Mouse (Mus musculus): Measurements from ENCODE around the gene Gzmm. TPM values are rescaled to one million over a fixed set of nuclear protein-coding genes. Genes with fewer than 3 reads are reported as not detected.
"Not testable (repeated sequence)": the region's sequence is repeated elsewhere in the genome, so short reads cannot be mapped to it uniquely, and the experiment has no call there.

Gzmm gene
- polyA plus RNA-seq, 1 experiment from 2014 or later: 0.50 TPM

DNA sequence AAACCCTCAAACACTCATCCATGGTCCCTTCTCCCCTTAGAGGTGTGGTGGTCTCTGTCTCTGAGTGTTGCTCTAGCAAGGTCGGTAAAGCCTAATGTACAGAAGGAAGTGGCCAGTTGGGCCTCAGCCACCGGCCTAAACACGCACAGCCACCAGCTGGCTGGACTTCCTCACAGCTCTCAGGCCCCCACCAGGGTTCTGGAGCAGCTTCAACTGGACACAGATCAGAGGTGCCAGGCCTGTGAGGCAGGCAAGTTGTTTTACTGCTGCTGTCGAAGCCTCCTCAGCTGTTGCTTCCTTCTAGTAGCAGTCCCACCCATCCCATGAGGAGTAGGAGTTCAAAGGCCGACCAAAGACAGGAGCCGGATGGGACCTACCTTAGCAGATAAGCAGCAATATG, 9.1 kb downstream of the Gzmm start:
- TF ChIP-seq CTCF (IDR thresholded peaks at IDR 0.05; ENCODE audit: low read depth): no peak
- ATAC-seq (replicated peaks; ENCODE audit: low FRiP score, low read depth): no peak
- no peaks in the 10 kb centered on the region for H3K9me3 ChIP-seq (replicated peaks; ENCODE audit: low read length)
- no peaks in the 10 kb centered on the region for H3K27me3 ChIP-seq (ENCODE audit: insufficient read depth, low read length)
- H3K4me3 ChIP-seq (replicated peaks; ENCODE audit: low read depth, low read length): no peak overlapping the region
- H3K4me1 ChIP-seq (replicated peaks; ENCODE audit: insufficient read depth, low read length): peaks cover 13% of the 10 kb centered on the region
- WGBS: 56% methylated on average over 6 of the region's 6 CpGs
- DNase-seq (ENCODE audit: low spot score): no peak
- H3K27ac ChIP-seq: no peak overlapping the region
- no peak overlapping the region for H3K4me2 ChIP-seq (ENCODE audit: low read length)
- H3K36me3 ChIP-seq (ENCODE audit: insufficient read depth, low read length): no peaks in the 10 kb centered on the region
- H3K9ac ChIP-seq (ENCODE audit: low read depth, low read length): no peak overlapping the region

DNA sequence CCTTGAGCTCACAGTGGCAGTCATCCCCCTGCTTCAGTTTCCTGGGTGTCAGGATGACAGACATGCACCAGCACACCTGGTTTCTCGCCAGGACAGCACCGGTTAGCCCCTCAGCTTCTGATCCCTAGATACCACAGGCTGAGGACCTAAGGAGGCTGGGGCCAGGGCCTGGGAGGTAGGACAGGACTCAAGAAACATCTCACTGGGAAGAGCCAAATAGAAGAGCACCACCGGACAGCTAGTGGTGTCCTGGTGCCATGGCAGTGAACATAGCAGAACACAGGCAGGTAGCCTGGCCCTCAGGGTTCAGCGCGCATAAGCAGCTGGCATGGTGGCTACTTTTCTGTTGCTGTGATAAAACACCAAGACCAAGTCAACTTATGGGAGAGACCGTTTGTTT, 9.6 kb downstream of the Gzmm start:
- ATAC-seq (replicated peaks; ENCODE audit: low FRiP score, low read depth): no peak
- WGBS: 88% methylated on average over 6 of the region's 6 CpGs
- H3K27ac ChIP-seq: no peak overlapping the region
- no peak for TF ChIP-seq CTCF (IDR thresholded peaks at IDR 0.05; ENCODE audit: low read depth)
- no peaks in the 10 kb centered on the region for H3K27me3 ChIP-seq (ENCODE audit: insufficient read depth, low read length)
- H3K4me2 ChIP-seq (ENCODE audit: low read length): no peak overlapping the region
- H3K36me3 ChIP-seq (ENCODE audit: insufficient read depth, low read length): no peaks in the 10 kb centered on the region
- no peaks in the 10 kb centered on the region for H3K9me3 ChIP-seq (replicated peaks; ENCODE audit: low read length)
- DNase-seq (ENCODE audit: low spot score): no peak
- H3K4me1 ChIP-seq (replicated peaks; ENCODE audit: insufficient read depth, low read length): peaks cover 13% of the 10 kb centered on the region
- H3K9ac ChIP-seq (ENCODE audit: low read depth, low read length): no peak overlapping the region
- H3K4me3 ChIP-seq (replicated peaks; ENCODE audit: low read depth, low read length): no peak overlapping the region

DNA sequence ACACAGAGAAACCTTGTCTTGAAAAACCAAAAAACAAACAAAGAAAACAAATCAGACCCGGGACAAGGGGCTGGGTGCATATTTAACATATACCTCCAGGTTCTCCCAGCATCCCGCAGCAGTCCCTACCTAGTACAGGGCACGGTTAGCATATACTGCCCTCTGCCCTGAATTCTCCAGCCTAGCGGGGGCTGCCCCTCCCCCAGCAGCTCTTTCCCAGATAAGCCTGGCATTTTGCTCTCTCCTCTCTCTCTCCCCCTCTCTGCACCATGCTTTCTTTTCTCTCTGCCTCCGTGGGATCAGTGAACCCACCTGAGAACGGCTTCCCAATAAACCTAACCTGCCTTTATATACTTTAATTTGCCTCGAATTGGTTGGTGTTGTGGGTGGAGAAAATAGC, 11.9 kb downstream of the Gzmm start:
- H3K4me1 ChIP-seq (replicated peaks; ENCODE audit: insufficient read depth, low read length): peaks cover 22% of the 10 kb centered on the region
- no peak overlapping the region for H3K9ac ChIP-seq (ENCODE audit: low read depth, low read length)
- ATAC-seq (replicated peaks; ENCODE audit: low FRiP score, low read depth): no peak
- no peaks in the 10 kb centered on the region for H3K9me3 ChIP-seq (replicated peaks; ENCODE audit: low read length)
- TF ChIP-seq CTCF (IDR thresholded peaks at IDR 0.05; ENCODE audit: low read depth): no peak
- no peak overlapping the region for H3K4me3 ChIP-seq (replicated peaks; ENCODE audit: low read depth, low read length)
- H3K27me3 ChIP-seq (ENCODE audit: insufficient read depth, low read length): no peaks in the 10 kb centered on the region
- H3K36me3 ChIP-seq (ENCODE audit: insufficient read depth, low read length): no peaks in the 10 kb centered on the region
- peak overlapping the region; percentile 70; the same call in 1 of the 2 replicates for H3K27ac ChIP-seq
- 38% methylated on average over 7 of the region's 7 CpGs for WGBS
- no peak overlapping the region for H3K4me2 ChIP-seq (ENCODE audit: low read length)
- DNase-seq (ENCODE audit: low spot score): no peak

DNA sequence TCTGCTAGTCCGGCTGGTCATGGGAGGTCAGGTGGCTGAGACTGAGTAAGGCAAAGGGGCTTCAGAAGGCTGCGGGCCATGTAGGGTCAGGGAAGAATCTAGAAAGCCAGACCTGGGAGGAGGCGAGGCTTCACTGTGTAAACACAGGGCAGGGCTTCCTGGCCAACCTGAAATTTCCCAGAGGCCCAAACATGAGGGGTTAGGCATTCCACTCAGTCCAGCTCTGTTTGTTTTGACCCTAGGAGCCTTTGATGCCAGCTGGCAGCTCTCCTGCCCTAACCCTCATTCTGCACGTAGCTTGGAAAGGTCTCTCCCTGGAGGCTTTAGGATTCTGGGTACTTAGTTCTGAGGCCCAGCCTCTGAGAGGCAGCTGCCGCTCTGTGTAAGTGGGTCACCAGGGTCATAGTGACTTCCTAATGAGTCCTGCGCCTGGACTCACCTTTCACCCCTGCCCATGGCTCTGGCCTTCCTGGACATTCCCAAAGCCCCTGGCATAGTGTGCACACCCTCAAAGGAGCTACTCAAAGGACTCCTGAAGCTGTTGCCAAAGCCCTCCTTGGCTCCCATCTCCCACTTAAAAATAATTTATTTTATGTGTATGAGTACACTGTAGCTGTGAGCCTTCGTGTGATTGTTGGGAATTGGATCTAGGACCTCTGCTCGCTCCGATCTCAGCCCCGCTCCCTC, 12.8 kb downstream of the Gzmm start:
- 42% methylated on average over 10 of the region's 10 CpGs for WGBS
- DNase-seq (ENCODE audit: low spot score) (no peak), ATAC-seq (replicated peaks; ENCODE audit: low FRiP score, low read depth) (no peak)

DNA sequence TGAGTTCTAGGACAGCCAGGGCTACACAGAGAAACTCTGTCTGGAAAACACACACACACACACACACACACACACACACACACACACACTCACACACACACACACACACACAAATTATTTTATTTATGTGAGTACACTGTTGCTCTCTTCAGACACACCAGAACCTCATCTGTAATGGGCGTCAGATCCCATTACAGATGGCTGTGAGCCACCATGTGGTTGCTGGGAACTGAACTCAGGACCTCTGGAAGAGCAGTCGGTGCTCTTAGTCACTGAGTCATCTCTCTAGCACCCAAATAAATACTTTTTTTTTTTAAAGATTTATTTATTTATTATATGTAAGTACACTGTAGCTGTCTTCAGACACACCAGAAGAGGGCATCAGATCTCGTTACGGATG, 14.2 kb downstream of the Gzmm start:
- H3K4me2 ChIP-seq (ENCODE audit: low read length); H3K27me3 ChIP-seq (ENCODE audit: insufficient read depth, low read length); ATAC-seq (replicated peaks; ENCODE audit: low FRiP score, low read depth); DNase-seq (ENCODE audit: low spot score); H3K4me3 ChIP-seq (replicated peaks; ENCODE audit: low read depth, low read length); H3K27ac ChIP-seq; H3K36me3 ChIP-seq (ENCODE audit: insufficient read depth, low read length); H3K9me3 ChIP-seq (replicated peaks; ENCODE audit: low read length); H3K9ac ChIP-seq (ENCODE audit: low read depth, low read length): not testable (repeated sequence)
- peaks cover 20% of the 10 kb centered on the region for H3K4me1 ChIP-seq (replicated peaks; ENCODE audit: insufficient read depth, low read length)
- WGBS: 87% methylated on average over 2 of the region's 4 CpGs

More for the DNA sequence above, 12.8 kb downstream of the Gzmm start:
- Histone ChIP-seq H3K4me2 (ENCODE audit: low read length) (no peak overlapping the region), H3K9ac (ENCODE audit: low read depth, low read length) (no peak overlapping the region), H3K9me3 (replicated peaks; ENCODE audit: low read length) (no peaks in the 10 kb centered on the region), H3K4me3 (replicated peaks; ENCODE audit: low read depth, low read length) (no peak overlapping the region), H3K27me3 (ENCODE audit: insufficient read depth, low read length) (no peaks in the 10 kb centered on the region), H3K4me1 (replicated peaks; ENCODE audit: insufficient read depth, low read length) (peaks cover 20% of the 10 kb centered on the region), H3K27ac (peak overlapping the region; percentile 70), H3K36me3 (ENCODE audit: insufficient read depth, low read length) (0 out of 2 replicates have a peak, but pooled peaks cover 3% of the 10 kb centered on the region)
- no peak for TF ChIP-seq CTCF (IDR thresholded peaks at IDR 0.05; ENCODE audit: low read depth)

DNA sequence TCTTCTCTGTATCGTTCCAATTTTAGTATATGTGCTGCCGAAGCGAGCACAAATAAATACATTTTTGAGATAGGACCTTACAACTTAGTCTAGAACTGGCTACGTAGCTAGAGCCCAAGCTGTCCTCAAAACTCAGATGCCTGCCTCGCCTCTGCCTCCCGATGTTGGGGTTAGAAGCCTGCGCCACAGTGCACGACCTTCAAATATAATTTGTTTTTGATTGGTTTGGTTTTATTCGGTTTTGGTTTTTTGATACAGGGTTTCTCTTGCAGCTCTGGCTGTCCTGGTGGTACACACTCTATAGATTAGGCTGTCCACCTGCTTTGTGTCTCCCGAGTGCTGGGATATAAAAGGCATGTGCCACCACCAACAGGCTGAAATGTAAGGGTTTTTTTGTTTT, 14.7 kb downstream of the Gzmm start:
- H3K27ac ChIP-seq: peak overlapping the region; percentile 36; the same call in 1 of the 2 replicates
- WGBS: 81% methylated on average over 10 of the region's 10 CpGs
- no peak for DNase-seq (ENCODE audit: low spot score)

More for the DNA sequence above, 14.7 kb downstream of the Gzmm start:
- Histone ChIP-seq H3K4me1 (replicated peaks; ENCODE audit: insufficient read depth, low read length) (peaks cover 19% of the 10 kb centered on the region), H3K9ac (ENCODE audit: low read depth, low read length) (no peak overlapping the region), H3K4me2 (ENCODE audit: low read length) (peak overlapping the region; percentile 49), H3K4me3 (replicated peaks; ENCODE audit: low read depth, low read length) (no peak overlapping the region; the same call in 1 of the 2 replicates), H3K9me3 (replicated peaks; ENCODE audit: low read length) (no peaks in the 10 kb centered on the region), H3K27me3 (ENCODE audit: insufficient read depth, low read length) (no peaks in the 10 kb centered on the region), H3K36me3 (ENCODE audit: insufficient read depth, low read length) (0 out of 2 replicates have a peak, but pooled peaks cover 3% of the 10 kb centered on the region)
- no peak for ATAC-seq (replicated peaks; ENCODE audit: low FRiP score, low read depth)
- no peak for TF ChIP-seq CTCF (IDR thresholded peaks at IDR 0.05; ENCODE audit: low read depth)
